Mouse (Mus musculus) neural tube, embryonic 11.5 days (tissue): ENCODE data around the gene Zfp296. TPM values are rescaled to one million over a fixed set of nuclear protein-coding genes. Genes with fewer than 3 reads are reported as not detected.

Experiments
- ATAC-seq: fragments of 200-750 bp; cut with Nextera tagmentation; 2 replicates; pipeline ENCODE4 v1.8.0; 2017; ENCODE audit warnings: moderate number of reproducible peaks, mild to moderate bottlenecking, moderate TSS enrichment, moderate library complexity; ENCODE audit not compliant: insufficient read depth, low FRiP score, low TSS enrichment
- DNase-seq: peaks from one replicate; pipeline ENCODE4 v3.0.0-alpha.2; 2015; ENCODE audit warnings: low spot score
- H3K27ac ChIP-seq: fragments of 300-500 bp; sonication (generic); 2 replicates; pipeline ENCODE4 v1.5.1; 2014; ENCODE audit warnings: low read depth, mild to moderate bottlenecking, low read length
- H3K27me3 ChIP-seq: fragments of 300-500 bp; sonication (generic); 2 replicates; pipeline ENCODE4 v1.6.1; 2014; ENCODE audit warnings: mild to moderate bottlenecking, low read length, mixed read lengths; ENCODE audit not compliant: control insufficient read depth, insufficient read depth
- H3K36me3 ChIP-seq: fragments of 300-500 bp; sonication (generic); 2 replicates; pipeline ENCODE4 v1.6.1; 2014; ENCODE audit warnings: mild to moderate bottlenecking, low read length, moderate library complexity, mixed read lengths; ENCODE audit not compliant: control insufficient read depth, insufficient read depth
- H3K4me1 ChIP-seq: fragments of 300-500 bp; sonication (generic); 2 replicates; pipeline ENCODE4 v1.6.1; 2014; ENCODE audit warnings: low read length, mixed read lengths; ENCODE audit not compliant: control insufficient read depth, insufficient read depth
- H3K4me2 ChIP-seq: fragments of 300-500 bp; sonication (generic); 2 replicates; pipeline ENCODE4 v1.6.1; 2014; ENCODE audit warnings: low read depth, mild to moderate bottlenecking, moderate library complexity
- H3K4me3 ChIP-seq: fragments of 300-500 bp; sonication (generic); 2 replicates; pipeline ENCODE4 v1.5.1; 2014; ENCODE audit warnings: low read depth, low read length
- H3K9ac ChIP-seq: fragments of 300-500 bp; sonication (generic); 2 replicates; pipeline ENCODE4 v1.6.1; 2014; ENCODE audit warnings: mild to moderate bottlenecking, low read length
- H3K9me3 ChIP-seq: fragments of 300-500 bp; sonication (generic); 2 replicates; pipeline ENCODE4 v1.6.1; 2016; ENCODE audit warnings: low read length; ENCODE audit not compliant: control insufficient read depth
- WGBS: fragments of 180-500 bp; shearing (Covaris S2); extraction: QIAGEN DNeasy Blood & Tissue Kit; methylation state at CpG from one replicate; pipeline ENCODE4 v1.1.7; 2014; 5-methylcytosine and 5-hydroxymethylcytosine counted together
- polyA plus RNA-seq: library from polyadenylated mRNA; unstranded; fragments of >200 nt; fragmentation: Nextera tagmentation; extraction: Ambion mirVana; gene quantifications from 2 replicates; pipeline ENCODE4 v1.2.1, GENCODE M21; 2014

The Zfp296 gene
- polyA plus RNA-seq, 1 experiment from 2014 or later: 0.44 TPM

DNA sequence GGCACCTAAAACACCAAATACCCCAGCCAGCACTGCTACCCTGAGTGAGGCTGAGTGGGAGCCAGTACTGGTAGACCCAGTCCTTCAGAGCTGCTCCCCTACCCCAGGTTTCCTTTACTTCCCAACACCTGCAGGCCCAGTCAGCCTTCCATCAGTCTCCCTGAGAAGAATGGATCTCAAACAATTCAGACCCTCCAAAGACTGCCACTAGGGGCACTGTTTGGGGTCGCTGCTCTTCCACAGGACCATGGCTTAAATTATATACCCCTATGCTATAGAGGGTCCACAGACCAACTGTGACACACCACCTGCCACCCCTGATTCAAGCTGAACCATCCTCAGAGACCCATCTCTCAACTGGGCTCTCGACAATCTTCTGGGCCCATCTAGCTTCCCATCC is 18.1 kb upstream of the Zfp296 start:
- 36% methylated on average over 2 of the region's 2 CpGs for WGBS
- H3K4me1 ChIP-seq: peaks cover 25% of the 10 kb centered on the region

GRCm38 (mm10) chr7:19560491-19561260 is 16.4 kb upstream of the Zfp296 start:
- no peak for DNase-seq
- H3K27ac ChIP-seq: no peak overlapping the region
- H3K36me3 ChIP-seq: peaks cover 13% of the 10 kb centered on the region
- WGBS: 36% methylated on average over 11 of the region's 11 CpGs
- H3K9ac ChIP-seq: peak overlapping the region; percentile 97
- H3K27me3 ChIP-seq: no peaks in the 10 kb centered on the region
- H3K4me3 ChIP-seq: peak overlapping the region; percentile 96
- H3K4me1 ChIP-seq: peaks cover 25% of the 10 kb centered on the region
- peak overlapping the region; percentile 96 for H3K4me2 ChIP-seq
- no peaks in the 10 kb centered on the region for H3K9me3 ChIP-seq
- ATAC-seq: no peak

More for the DNA sequence above, 18.1 kb upstream of the Zfp296 start:
- H3K27me3 ChIP-seq: no peaks in the 10 kb centered on the region
- ATAC-seq (no peak), DNase-seq (peak; percentile 49)
- H3K9me3 ChIP-seq: no peaks in the 10 kb centered on the region
- no peak overlapping the region for H3K4me3 ChIP-seq
- H3K9ac ChIP-seq: no peak overlapping the region
- H3K27ac ChIP-seq: no peak overlapping the region
- no peaks in the 10 kb centered on the region; the same call in 1 of the 2 replicates for H3K36me3 ChIP-seq
- H3K4me2 ChIP-seq: no peak overlapping the region; the same call in 1 of the 2 replicates

- H3K36me3 ChIP-seq: peaks cover 13% of the 10 kb centered on the region
- ATAC-seq (0 out of 2 replicates have a peak, but pooled peaks have one; percentile 28), DNase-seq (no peak)
- 2% methylated on average over 11 of the region's 11 CpGs for WGBS
- H3K27me3 ChIP-seq: no peaks in the 10 kb centered on the region
- H3K27ac ChIP-seq: no peak overlapping the region
- H3K9me3 ChIP-seq: no peaks in the 10 kb centered on the region
- peak overlapping the region; percentile 97 for H3K9ac ChIP-seq
- peaks cover 25% of the 10 kb centered on the region for H3K4me1 ChIP-seq
- peak overlapping the region; percentile 96 for H3K4me2 ChIP-seq
- peak overlapping the region; percentile 96 for H3K4me3 ChIP-seq
These were observed 15.7 kb upstream of the Zfp296 start for GRCm38 (mm10) chr7:19561431-19561764.

GRCm38 (mm10) chr7:19561765-19562642 is 15.1 kb upstream of the Zfp296 start:
- H3K27ac ChIP-seq: peak overlapping the region; percentile 88
- peak; percentile 85 for ATAC-seq
- H3K4me1 ChIP-seq: peaks cover 25% of the 10 kb centered on the region
- H3K4me3 ChIP-seq: peak overlapping the region; percentile 96
- under 1% methylated on average over 94 of the region's 102 CpGs for WGBS
- peak overlapping the region; percentile 97 for H3K9ac ChIP-seq
- peak; percentile 94 for DNase-seq
- no peaks in the 10 kb centered on the region for H3K27me3 ChIP-seq
- H3K36me3 ChIP-seq: peaks cover 13% of the 10 kb centered on the region
- H3K4me2 ChIP-seq: peak overlapping the region; percentile 96
- no peaks in the 10 kb centered on the region for H3K9me3 ChIP-seq

- Histone ChIP-seq H3K9me3 (no peaks in the 10 kb centered on the region), H3K4me1 (peaks cover 25% of the 10 kb centered on the region), H3K4me3 (peak within 1 kb of the TSS; percentile 96), H3K27ac (peak within 1 kb of the TSS; percentile 88), H3K4me2 (peak within 1 kb of the TSS; percentile 96), H3K27me3 (no peaks in the 10 kb centered on the region), H3K36me3 (peaks cover 13% of the 10 kb centered on the region), H3K9ac (peak within 1 kb of the TSS; percentile 97)
- WGBS: 2% methylated on average over 19 of the region's 19 CpGs
- DNase-seq (peak; percentile 34), ATAC-seq (0 out of 2 replicates have a peak, but pooled peaks have one; percentile 49)
These were observed 14.3 kb upstream of the Zfp296 start, which contains the start of gene Ppp1r37 for GRCm38 (mm10) chr7:19562643-19563410. Gene Ppp1r37, minus strand, starts transcription at chr7:19563076.

DNA sequence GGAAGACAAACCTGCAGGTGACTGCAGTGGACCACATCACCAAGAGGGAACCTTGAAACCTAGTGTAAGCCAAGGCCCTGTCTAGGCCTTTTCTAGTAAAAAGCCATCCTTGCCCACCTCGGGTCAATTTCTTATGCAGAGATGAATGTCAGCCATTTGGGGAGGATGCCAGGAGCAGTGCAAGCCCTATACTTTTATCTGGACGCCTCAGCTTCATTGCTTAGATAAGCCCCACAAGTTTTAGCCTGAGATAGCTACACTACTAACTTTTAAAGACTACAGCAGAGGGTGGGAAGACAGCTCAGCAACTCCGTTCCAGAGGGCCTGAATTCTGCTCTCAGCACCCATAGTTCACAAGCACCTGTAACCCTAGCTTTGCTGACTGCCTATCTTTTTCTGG is 13.2 kb upstream of the Zfp296 start:
- WGBS: 93% methylated on average over 3 of the region's 3 CpGs
- H3K9ac ChIP-seq: no peak overlapping the region
- H3K4me3 ChIP-seq: no peak overlapping the region
- no peak for ATAC-seq
- peaks cover 21% of the 10 kb centered on the region for H3K4me1 ChIP-seq
- peaks cover 15% of the 10 kb centered on the region for H3K36me3 ChIP-seq
- no peak for DNase-seq
- H3K4me2 ChIP-seq: no peak overlapping the region
- no peaks in the 10 kb centered on the region for H3K9me3 ChIP-seq
- no peak overlapping the region for H3K27ac ChIP-seq
- no peaks in the 10 kb centered on the region for H3K27me3 ChIP-seq

GRCm38 (mm10) chr7:19564455-19564854 is 12.6 kb upstream of the Zfp296 start:
- 90% methylated on average over 4 of the region's 4 CpGs for WGBS
- Histone ChIP-seq H3K27me3 (no peaks in the 10 kb centered on the region), H3K9me3 (no peaks in the 10 kb centered on the region), H3K27ac (no peak overlapping the region), H3K9ac (no peak overlapping the region), H3K4me1 (peaks cover 16% of the 10 kb centered on the region), H3K36me3 (peaks cover 15% of the 10 kb centered on the region), H3K4me3 (no peak overlapping the region), H3K4me2 (no peak overlapping the region)
- DNase-seq (no peak), ATAC-seq (no peak)

- no peak overlapping the region for H3K9ac ChIP-seq
- no peak overlapping the region; the same call in 1 of the 2 replicates for H3K4me3 ChIP-seq
- ATAC-seq: no peak
- H3K9me3 ChIP-seq: no peaks in the 10 kb centered on the region
- DNase-seq: no peak
- peaks cover 17% of the 10 kb centered on the region for H3K36me3 ChIP-seq
- no peak overlapping the region for H3K27ac ChIP-seq
- H3K4me2 ChIP-seq: no peak overlapping the region
- no peaks in the 10 kb centered on the region for H3K27me3 ChIP-seq
- H3K4me1 ChIP-seq: peaks cover 5% of the 10 kb centered on the region
- WGBS: 91% methylated on average over 2 of the region's 2 CpGs
These were observed 11.3 kb upstream of the Zfp296 start for GRCm38 (mm10) chr7:19565803-19566202.
